Mouse (Mus musculus): ENCODE measurements around the gene Itpr2. TPM values are rescaled to one million over a fixed set of nuclear protein-coding genes. Genes with fewer than 3 reads are reported as not detected.

The Itpr2 gene
- total RNA-seq, 2 experiments from 2014 or later, result 12.3 to 15.4 TPM

GRCm38 (mm10) chr6:146220071-146220470 is 282.0 kb downstream of the Itpr2 start:
- no peak for TF ChIP-seq CTCF (IDR thresholded peaks at IDR 0.05)
- intact Hi-C loops (cut with DNase I), result no loop called here
- Histone ChIP-seq H3K27ac (no peak overlapping the region), H3K4me3 (no peak overlapping the region)
- DNase-seq (ENCODE audit: extremely low spot score in 1 of 2, low spot score in 2 of 2), result no peak

GRCm38 (mm10) chr6:146219534-146219933 is 282.5 kb downstream of the Itpr2 start:
- intact Hi-C loops (cut with DNase I), result no loop called here
- no peak for DNase-seq (ENCODE audit: extremely low spot score in 1 of 2, low spot score in 2 of 2)
- H3K4me3 ChIP-seq, result no peak overlapping the region
- no peak for TF ChIP-seq CTCF (IDR thresholded peaks at IDR 0.05)
- H3K27ac ChIP-seq, result no peak overlapping the region

DNA sequence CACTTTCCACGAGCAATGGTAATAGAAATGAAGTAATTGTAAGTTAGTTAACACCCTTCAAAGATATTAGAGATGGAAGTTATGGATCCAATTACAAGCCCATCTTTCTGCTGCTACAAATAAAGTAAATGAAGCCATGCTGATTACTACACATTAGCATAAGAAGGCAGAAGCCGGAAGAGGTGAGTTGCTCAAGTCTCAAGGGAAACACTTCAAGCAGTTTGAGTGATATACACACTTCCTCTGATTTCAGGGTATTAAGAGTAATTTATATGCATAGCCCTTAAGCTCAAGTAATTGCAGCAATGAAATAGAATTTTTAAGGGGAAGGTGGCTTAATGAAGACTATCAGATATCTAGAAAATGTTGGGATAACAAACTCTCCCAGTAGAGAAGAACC is 286.7 kb downstream of the Itpr2 start:
- intact Hi-C loops (cut with DNase I), result no loop called here
- no peak for DNase-seq (ENCODE audit: extremely low spot score in 1 of 2, low spot score in 2 of 2)
- no peak for TF ChIP-seq CTCF (IDR thresholded peaks at IDR 0.05)

GRCm38 (mm10) chr6:146212339-146212738 is 289.7 kb downstream of the Itpr2 start:
- Histone ChIP-seq H3K4me3 (no peak overlapping the region), H3K27ac (no peak overlapping the region)
- intact Hi-C loops (cut with DNase I), result no loop called here
- no peak for DNase-seq (ENCODE audit: extremely low spot score in 1 of 2, low spot score in 2 of 2)
- TF ChIP-seq CTCF (IDR thresholded peaks at IDR 0.05), result no peak

More for the DNA sequence above, 286.7 kb downstream of the Itpr2 start:
- no peak overlapping the region for H3K27ac ChIP-seq
- no peak overlapping the region for H3K4me3 ChIP-seq

DNA sequence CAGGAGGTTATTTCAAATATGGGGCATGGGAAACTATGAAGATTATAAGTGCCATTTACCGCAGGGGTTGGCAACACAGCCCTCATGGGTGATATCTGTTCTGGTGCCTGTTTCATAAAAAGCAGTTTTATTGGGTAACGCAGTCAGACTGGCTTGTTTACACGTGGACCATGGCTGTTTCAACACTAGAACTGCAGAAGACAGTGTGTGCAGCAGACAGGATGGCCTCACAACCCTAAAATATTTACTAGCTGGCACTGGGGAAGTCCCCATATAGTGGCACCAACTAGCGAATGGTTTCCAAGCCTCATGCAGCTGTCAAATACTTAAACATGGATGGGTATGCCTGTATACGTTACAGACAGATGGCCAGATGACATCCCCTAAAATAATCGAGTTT is 290.8 kb downstream of the Itpr2 start:
- Histone ChIP-seq H3K4me3 (no peak overlapping the region), H3K27ac (no peak overlapping the region)
- intact Hi-C loops (cut with DNase I), result no loop called here
- no peak for DNase-seq (ENCODE audit: extremely low spot score in 1 of 2, low spot score in 2 of 2)
- no peak for TF ChIP-seq CTCF (IDR thresholded peaks at IDR 0.05)

DNA sequence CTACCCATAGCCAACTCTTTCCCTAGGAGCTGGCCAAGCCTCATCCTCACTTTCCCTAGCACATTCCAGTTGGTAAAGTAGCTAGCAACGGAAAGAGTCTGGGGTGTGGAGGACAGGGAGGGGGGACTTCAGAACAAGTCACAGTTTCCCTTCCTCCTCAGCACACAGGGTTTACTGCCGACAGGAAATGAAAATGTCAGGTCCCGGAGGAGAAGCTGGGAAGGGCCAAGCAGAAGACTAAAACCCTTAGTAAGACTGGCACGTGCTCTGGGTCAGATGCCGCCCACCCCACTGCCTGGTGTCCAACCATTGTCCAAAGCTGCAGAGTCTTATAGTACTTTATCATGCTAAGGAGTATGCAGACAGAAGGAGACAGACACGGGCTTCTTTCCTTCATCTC is 293.0 kb downstream of the Itpr2 start:
- no peak for TF ChIP-seq CTCF (IDR thresholded peaks at IDR 0.05)
- Histone ChIP-seq H3K4me3 (no peak overlapping the region), H3K27ac (no peak overlapping the region)
- DNase-seq (ENCODE audit: extremely low spot score in 1 of 2, low spot score in 2 of 2), result no peak
- intact Hi-C loops (cut with DNase I), result no loop called here

GRCm38 (mm10) chr6:146207204-146207959 is 294.6 kb downstream of the Itpr2 start:
- Histone ChIP-seq H3K27ac (no peak overlapping the region), H3K4me3 (no peak overlapping the region)
- DNase-seq (ENCODE audit: extremely low spot score in 1 of 2, low spot score in 2 of 2), result no peak
- no peak for TF ChIP-seq CTCF (IDR thresholded peaks at IDR 0.05)
- intact Hi-C loops (cut with DNase I), result no loop called here

GRCm38 (mm10) chr6:146205136-146205535 is 296.9 kb downstream of the Itpr2 start:
- Histone ChIP-seq H3K27ac (no peak overlapping the region), H3K4me3 (no peak overlapping the region)
- no peak for TF ChIP-seq CTCF (IDR thresholded peaks at IDR 0.05)
- no peak for DNase-seq (ENCODE audit: extremely low spot score in 1 of 2, low spot score in 2 of 2)
- intact Hi-C loops (cut with DNase I), result no loop called here

DNA sequence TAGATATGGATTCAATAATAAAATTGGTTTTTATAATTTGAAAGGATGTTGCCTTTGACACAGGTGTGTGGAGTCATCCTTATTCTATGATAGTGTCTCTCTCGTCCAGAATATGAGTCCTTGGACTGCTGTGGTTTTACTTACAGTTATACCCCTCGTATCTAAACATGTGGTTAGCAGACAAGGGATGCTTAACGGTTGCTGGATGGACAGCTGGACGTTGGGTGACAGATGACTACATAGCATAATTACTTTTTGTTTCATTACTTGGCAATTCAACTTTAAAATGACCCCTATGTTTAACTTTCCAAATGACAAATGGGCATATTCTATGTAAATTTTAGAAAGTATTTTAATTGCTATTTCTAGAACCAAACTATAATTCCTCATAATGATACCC is 297.6 kb downstream of the Itpr2 start:
- intact Hi-C loops (cut with DNase I), result no loop called here

GRCm38 (mm10) chr6:146197868-146198379 is 304.1 kb downstream of the Itpr2 start:
- intact Hi-C loops (cut with DNase I), result no loop called here
- no peak for DNase-seq (ENCODE audit: extremely low spot score in 1 of 2, low spot score in 2 of 2)
- TF ChIP-seq CTCF (IDR thresholded peaks at IDR 0.05), result no peak
- Histone ChIP-seq H3K27ac (no peak overlapping the region), H3K4me3 (no peak overlapping the region)

More for the DNA sequence above, 297.6 kb downstream of the Itpr2 start:
- DNase-seq (ENCODE audit: extremely low spot score in 1 of 2, low spot score in 2 of 2), result no peak
- Histone ChIP-seq H3K27ac (no peak overlapping the region), H3K4me3 (no peak overlapping the region)
- no peak for TF ChIP-seq CTCF (IDR thresholded peaks at IDR 0.05)

DNA sequence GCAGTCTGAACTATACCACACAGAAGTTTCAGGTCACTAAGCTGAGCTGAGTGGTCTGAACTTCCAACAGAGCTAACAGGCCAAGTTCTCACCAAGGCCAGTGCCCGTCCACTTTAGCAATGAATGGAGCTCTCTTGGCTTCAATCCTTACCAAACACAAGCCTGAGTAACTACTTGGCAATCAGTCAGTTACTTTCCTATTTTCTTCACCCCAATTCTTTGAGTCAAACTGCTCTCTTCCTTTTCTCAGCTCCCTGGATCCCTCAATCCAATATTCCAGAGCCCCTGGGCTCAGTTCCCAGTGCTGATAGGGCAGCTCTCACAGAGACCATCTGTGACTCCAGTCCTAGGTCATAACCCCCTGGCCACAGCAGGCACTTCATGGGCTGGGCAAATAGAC is 305.3 kb downstream of the Itpr2 start:
- no peak overlapping the region for H3K4me3 ChIP-seq
- intact Hi-C loops (cut with DNase I), result no loop called here
- no peak overlapping the region for H3K27ac ChIP-seq
- no peak for TF ChIP-seq CTCF (IDR thresholded peaks at IDR 0.05)
- DNase-seq (ENCODE audit: extremely low spot score in 1 of 2, low spot score in 2 of 2), result no peak

DNA sequence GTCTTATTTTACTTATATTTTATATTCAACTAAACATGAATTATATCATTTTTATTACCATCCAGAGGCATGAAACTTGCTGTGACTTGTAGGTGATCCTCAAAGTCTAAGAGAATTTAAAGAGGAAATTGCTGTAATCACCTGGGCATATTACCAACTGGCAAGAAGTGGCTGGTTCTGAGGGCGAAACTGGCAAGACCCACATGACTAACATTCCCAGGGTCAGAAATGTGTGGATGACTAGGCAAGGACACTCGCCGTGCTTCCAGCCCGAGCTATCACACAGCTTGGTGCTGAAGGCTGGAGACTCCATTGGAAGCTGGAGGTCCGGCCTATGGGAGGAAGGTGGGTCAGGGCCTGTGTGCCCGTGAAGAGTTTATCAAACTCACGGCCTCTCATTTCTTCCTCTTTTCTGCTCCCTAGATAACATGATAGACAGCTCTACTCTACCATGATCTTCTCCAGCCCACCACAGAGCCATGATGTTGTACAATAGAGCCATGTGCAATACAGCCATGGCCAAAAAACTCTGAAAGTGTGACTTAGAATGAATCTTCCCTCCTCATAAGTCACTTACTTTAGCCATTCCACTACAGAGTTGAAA is 306.1 kb downstream of the Itpr2 start:
- no peak overlapping the region for H3K27ac ChIP-seq
- TF ChIP-seq CTCF (IDR thresholded peaks at IDR 0.05), result no peak
- no peak overlapping the region for H3K4me3 ChIP-seq
- intact Hi-C loops (cut with DNase I), result no loop called here
- no peak for DNase-seq (ENCODE audit: extremely low spot score in 1 of 2, low spot score in 2 of 2)

DNA sequence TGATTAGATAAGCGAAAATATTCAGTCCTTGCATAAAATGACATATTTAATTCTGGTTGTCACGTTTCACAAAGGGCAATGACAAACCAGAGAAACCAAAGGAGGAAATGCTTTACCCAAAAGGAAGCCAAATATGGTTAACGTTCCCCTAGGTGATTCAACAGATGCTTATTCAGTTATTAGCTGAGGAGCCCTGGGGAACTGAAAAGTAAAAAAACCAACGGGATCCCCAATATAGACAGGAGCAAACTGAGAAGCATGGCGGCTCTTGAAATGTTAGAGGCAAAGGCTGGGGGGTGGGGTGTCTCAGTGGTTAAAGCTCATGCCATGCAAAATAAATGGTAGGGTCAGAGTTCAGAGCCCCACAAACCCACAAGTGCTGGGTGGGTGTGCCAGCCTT is 310.1 kb downstream of the Itpr2 start:
- H3K27ac ChIP-seq, result no peak overlapping the region
- H3K4me3 ChIP-seq, result no peak overlapping the region
- DNase-seq (ENCODE audit: extremely low spot score in 1 of 2, low spot score in 2 of 2), result no peak
- intact Hi-C loops (cut with DNase I), result no loop called here
- no peak for TF ChIP-seq CTCF (IDR thresholded peaks at IDR 0.05)

Measured in left cerebral cortex, adult 2 months (tissue).